Mouse (Mus musculus): Measurements from ENCODE around the gene Olfr635. TPM values are rescaled to one million over a fixed set of nuclear protein-coding genes. Genes with fewer than 3 reads are reported as not detected.

Olfr635 gene
- polyA plus RNA-seq, 1 experiment from 2014 or later, result not detected

GRCm38 (mm10) chr7:104026978-104027377, 56.0 kb downstream of the Olfr635 start:
- Histone ChIP-seq H3K9me3 (replicated peaks) (no peaks in the 10 kb centered on the region), H3K4me1 (no peaks in the 10 kb centered on the region), H3K4me2 (no peak overlapping the region), H3K36me3 (no peaks in the 10 kb centered on the region), H3K9ac (no peak overlapping the region), H3K27ac (no peak overlapping the region), H3K4me3 (no peak overlapping the region), H3K27me3 (replicated peaks) (no peaks in the 10 kb centered on the region)
- no peak for ATAC-seq
- 62% methylated on average over 3 of the region's 3 CpGs for WGBS (ENCODE audit: insufficient replicate concordance)

- Histone ChIP-seq H3K4me1 (no peaks in the 10 kb centered on the region), H3K9ac (no peak within 1 kb of the TSS), H3K9me3 (replicated peaks) (no peaks in the 10 kb centered on the region), H3K27ac (no peak within 1 kb of the TSS), H3K4me2 (no peak within 1 kb of the TSS), H3K4me3 (no peak within 1 kb of the TSS), H3K27me3 (replicated peaks) (no peaks in the 10 kb centered on the region), H3K36me3 (no peaks in the 10 kb centered on the region)
- no peak for ATAC-seq
- WGBS (ENCODE audit: insufficient replicate concordance), result 43% methylated on average over 1 of the region's 1 CpGs
These were observed 64.2 kb downstream of the Olfr635 start, which contains the start of gene Olfr641 for GRCm38 (mm10) chr7:104035145-104035544. Olfr641 (plus strand) TSS chr7:104035445.

Other genes with a start within 250 kb of the Olfr635 start
- gene Olfr628, start 240.8 kb upstream of the Olfr635 start, polyA plus RNA-seq (2016; fragmentation: Nextera tagmentation; extraction: Ambion mirVana), result not detected in 2 replicates
- 0.05 TPM in 1 of 2 replicates, not detected in the other for gene Olfr629, start 226.2 kb upstream of the Olfr635 start, polyA plus RNA-seq (2016; fragmentation: Nextera tagmentation; extraction: Ambion mirVana)
- not detected in 2 replicates for gene Olfr630, start 213.8 kb upstream of the Olfr635 start, polyA plus RNA-seq (2016; fragmentation: Nextera tagmentation; extraction: Ambion mirVana)
- not detected in 2 replicates for gene Olfr69, start 199.6 kb upstream of the Olfr635 start, polyA plus RNA-seq (2016; fragmentation: Nextera tagmentation; extraction: Ambion mirVana)
- not detected in 2 replicates for gene Olfr68, start 191.5 kb upstream of the Olfr635 start, polyA plus RNA-seq (2016; fragmentation: Nextera tagmentation; extraction: Ambion mirVana)
- not detected in 2 replicates for gene Olfr67, start 179.3 kb upstream of the Olfr635 start, polyA plus RNA-seq (2016; fragmentation: Nextera tagmentation; extraction: Ambion mirVana)
- 37,996 and 38,837 TPM in 2 replicates for gene Hbb-bt, start 157.2 kb upstream of the Olfr635 start, polyA plus RNA-seq (2016; fragmentation: Nextera tagmentation; extraction: Ambion mirVana)
- gene Hbb-bs, start 143.1 kb upstream of the Olfr635 start, polyA plus RNA-seq (2016; fragmentation: Nextera tagmentation; extraction: Ambion mirVana), result 70,723 and 73,152 TPM in 2 replicates
- gene Hbb-bh2, start 130.6 kb upstream of the Olfr635 start, polyA plus RNA-seq (2016; fragmentation: Nextera tagmentation; extraction: Ambion mirVana), result 0.72 and 1.2 TPM in 2 replicates
- gene Hbb-bh1, start 128.0 kb upstream of the Olfr635 start, polyA plus RNA-seq (2016; fragmentation: Nextera tagmentation; extraction: Ambion mirVana), result 1,392 and 1,481 TPM in 2 replicates
- gene Hbb-y, start 117.9 kb upstream of the Olfr635 start, polyA plus RNA-seq (2016; fragmentation: Nextera tagmentation; extraction: Ambion mirVana), result 9,927 and 10,875 TPM in 2 replicates
- gene Olfr66, start 84.9 kb upstream of the Olfr635 start, polyA plus RNA-seq (2016; fragmentation: Nextera tagmentation; extraction: Ambion mirVana), result not detected in 2 replicates
- gene Olfr64, start 76.7 kb upstream of the Olfr635 start, polyA plus RNA-seq (2016; fragmentation: Nextera tagmentation; extraction: Ambion mirVana), result not detected in 2 replicates
- not detected in 2 replicates for gene Olfr65, start 67.7 kb upstream of the Olfr635 start, polyA plus RNA-seq (2016; fragmentation: Nextera tagmentation; extraction: Ambion mirVana)
- 0.30 TPM in 1 of 2 replicates, not detected in the other for gene Olfr631, start 42.3 kb upstream of the Olfr635 start, polyA plus RNA-seq (2016; fragmentation: Nextera tagmentation; extraction: Ambion mirVana)
- gene Olfr632, start 36.8 kb upstream of the Olfr635 start, polyA plus RNA-seq (2016; fragmentation: Nextera tagmentation; extraction: Ambion mirVana), result 0.17 and 0.35 TPM in 2 replicates
- gene Olfr633, start 26.7 kb upstream of the Olfr635 start, polyA plus RNA-seq (2016; fragmentation: Nextera tagmentation; extraction: Ambion mirVana), result 0.08 TPM in 1 of 2 replicates, not detected in the other
- gene Olfr638, start 27.6 kb downstream of the Olfr635 start, polyA plus RNA-seq (2016; fragmentation: Nextera tagmentation; extraction: Ambion mirVana), result not detected in 2 replicates
- not detected in 2 replicates for gene Olfr639, start 46.2 kb downstream of the Olfr635 start, polyA plus RNA-seq (2016; fragmentation: Nextera tagmentation; extraction: Ambion mirVana)
- not detected in 2 replicates for gene Olfr640, start 54.4 kb downstream of the Olfr635 start, polyA plus RNA-seq (2016; fragmentation: Nextera tagmentation; extraction: Ambion mirVana)
- not detected in 2 replicates for gene Olfr641, start 64.3 kb downstream of the Olfr635 start, polyA plus RNA-seq (2016; fragmentation: Nextera tagmentation; extraction: Ambion mirVana)
- not detected in 2 replicates for gene Olfr642, start 81.5 kb downstream of the Olfr635 start, polyA plus RNA-seq (2016; fragmentation: Nextera tagmentation; extraction: Ambion mirVana)
- gene 4930516K23Rik, start 90.3 kb downstream of the Olfr635 start, polyA plus RNA-seq (2016; fragmentation: Nextera tagmentation; extraction: Ambion mirVana), result not detected in 2 replicates
- not detected in 2 replicates for gene Olfr644, start 100.7 kb downstream of the Olfr635 start, polyA plus RNA-seq (2016; fragmentation: Nextera tagmentation; extraction: Ambion mirVana)
- gene Olfr645, start 114.3 kb downstream of the Olfr635 start, polyA plus RNA-seq (2016; fragmentation: Nextera tagmentation; extraction: Ambion mirVana), result not detected in 2 replicates
- not detected in 2 replicates for gene Olfr646, start 133.7 kb downstream of the Olfr635 start, polyA plus RNA-seq (2016; fragmentation: Nextera tagmentation; extraction: Ambion mirVana)
- gene Ubqln5, start 158.7 kb downstream of the Olfr635 start, polyA plus RNA-seq (2016; fragmentation: Nextera tagmentation; extraction: Ambion mirVana), result not detected in 2 replicates
- not detected in 2 replicates for gene Olfr643, start 166.3 kb downstream of the Olfr635 start, polyA plus RNA-seq (2016; fragmentation: Nextera tagmentation; extraction: Ambion mirVana)
- not detected in 2 replicates for gene Ubqln3, start 172.1 kb downstream of the Olfr635 start, polyA plus RNA-seq (2016; fragmentation: Nextera tagmentation; extraction: Ambion mirVana)
- gene Ubqlnl, start 179.4 kb downstream of the Olfr635 start, polyA plus RNA-seq (2016; fragmentation: Nextera tagmentation; extraction: Ambion mirVana), result not detected in 2 replicates
- not detected in 2 replicates for gene Olfm5, start 193.7 kb downstream of the Olfr635 start, polyA plus RNA-seq (2016; fragmentation: Nextera tagmentation; extraction: Ambion mirVana)
- gene Olfr648, start 212.2 kb downstream of the Olfr635 start, polyA plus RNA-seq (2016; fragmentation: Nextera tagmentation; extraction: Ambion mirVana), result 0.05 and 0.11 TPM in 2 replicates
- not detected in 2 replicates for gene Olfr649, start 224.8 kb downstream of the Olfr635 start, polyA plus RNA-seq (2016; fragmentation: Nextera tagmentation; extraction: Ambion mirVana)
- 1.6 and 1.7 TPM in 2 replicates for gene Trim6, start 247.6 kb downstream of the Olfr635 start, polyA plus RNA-seq (2016; fragmentation: Nextera tagmentation; extraction: Ambion mirVana)